Mouse (Mus musculus): ENCODE measurements around the gene Sox6. TPM values are rescaled to one million over a fixed set of nuclear protein-coding genes. Genes with fewer than 3 reads are reported as not detected.

Sox6 gene
- total RNA-seq, 1 experiment from 2014 or later: not detected

- ATAC-seq (replicated peaks; ENCODE audit: insufficient number of reproducible peaks, low FRiP score, low TSS enrichment, poor library complexity, severe bottlenecking): no peak
Observed at GRCm38 (mm10) chr7:115845791-115846366, 192.7 kb downstream of the Sox6 start.

DNA sequence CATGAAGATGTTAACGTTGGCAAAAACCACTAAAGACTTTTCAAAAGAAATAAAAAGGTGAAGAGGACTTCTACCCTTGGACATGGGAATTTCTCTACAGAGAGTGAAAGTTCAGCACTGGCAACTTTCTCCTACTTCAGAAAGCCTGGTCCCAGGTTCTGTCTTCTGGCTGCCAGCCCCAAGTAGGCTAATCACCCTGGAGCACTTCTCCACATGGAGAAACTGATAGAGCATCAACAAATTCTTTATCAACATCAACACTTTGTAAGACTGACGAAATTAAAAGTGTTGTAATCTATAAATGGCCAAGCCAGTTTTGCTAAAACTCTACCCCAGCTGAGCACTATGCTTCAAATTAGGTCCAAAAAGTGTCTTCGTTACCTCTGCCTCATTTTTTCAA lies 193.7 kb downstream of the Sox6 start:
- ATAC-seq (replicated peaks; ENCODE audit: insufficient number of reproducible peaks, low FRiP score, low TSS enrichment, poor library complexity, severe bottlenecking): no peak

GRCm38 (mm10) chr7:115844431-115844830 lies 194.2 kb downstream of the Sox6 start:
- no peak for ATAC-seq (replicated peaks; ENCODE audit: insufficient number of reproducible peaks, low FRiP score, low TSS enrichment, poor library complexity, severe bottlenecking)

DNA sequence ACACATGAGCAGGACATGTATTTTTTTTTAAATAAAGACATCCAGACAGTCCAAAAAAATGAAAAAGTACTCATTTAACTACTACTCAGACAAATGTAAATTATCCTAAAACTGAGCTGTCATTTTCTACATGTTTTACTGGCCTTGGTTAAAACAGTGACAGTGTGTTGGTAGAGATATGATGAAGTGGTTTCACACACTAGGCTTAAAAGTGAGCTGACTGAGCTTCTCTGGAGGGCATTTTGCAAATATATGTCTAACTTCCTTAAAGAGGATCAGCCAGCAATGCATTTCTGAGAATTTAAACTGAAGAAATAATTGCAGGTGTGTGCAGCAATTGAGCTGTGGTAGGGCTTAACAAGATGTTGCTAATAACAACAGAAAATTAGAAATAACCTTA lies 196.3 kb downstream of the Sox6 start:
- ATAC-seq (replicated peaks; ENCODE audit: insufficient number of reproducible peaks, low FRiP score, low TSS enrichment, poor library complexity, severe bottlenecking): no peak

GRCm38 (mm10) chr7:115840613-115841012 lies 198.0 kb downstream of the Sox6 start:
- ATAC-seq (replicated peaks; ENCODE audit: insufficient number of reproducible peaks, low FRiP score, low TSS enrichment, poor library complexity, severe bottlenecking): no peak

GRCm38 (mm10) chr7:115835005-115835404 lies 203.6 kb downstream of the Sox6 start:
- no peak for ATAC-seq (replicated peaks; ENCODE audit: insufficient number of reproducible peaks, low FRiP score, low TSS enrichment, poor library complexity, severe bottlenecking)

DNA sequence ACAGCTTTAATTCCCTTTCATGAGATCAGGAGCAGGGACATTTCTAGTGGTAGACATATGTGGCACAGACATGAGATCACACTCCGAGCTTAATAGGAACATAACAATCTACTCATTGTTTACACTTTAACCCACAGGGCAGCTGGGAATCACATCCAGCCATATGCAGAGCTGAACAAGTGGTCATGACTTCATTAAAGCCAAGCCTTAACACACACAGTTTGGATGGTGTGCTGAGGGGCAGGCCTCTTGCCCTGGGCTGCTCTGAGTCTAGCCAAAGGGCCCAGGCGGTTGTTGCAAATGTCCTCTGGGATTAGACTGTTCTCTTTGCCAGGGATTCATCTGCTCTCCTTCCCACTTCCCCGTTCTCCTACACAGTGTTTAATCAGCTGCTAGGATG lies 204.9 kb downstream of the Sox6 start:
- ATAC-seq (replicated peaks; ENCODE audit: insufficient number of reproducible peaks, low FRiP score, low TSS enrichment, poor library complexity, severe bottlenecking): no peak

DNA sequence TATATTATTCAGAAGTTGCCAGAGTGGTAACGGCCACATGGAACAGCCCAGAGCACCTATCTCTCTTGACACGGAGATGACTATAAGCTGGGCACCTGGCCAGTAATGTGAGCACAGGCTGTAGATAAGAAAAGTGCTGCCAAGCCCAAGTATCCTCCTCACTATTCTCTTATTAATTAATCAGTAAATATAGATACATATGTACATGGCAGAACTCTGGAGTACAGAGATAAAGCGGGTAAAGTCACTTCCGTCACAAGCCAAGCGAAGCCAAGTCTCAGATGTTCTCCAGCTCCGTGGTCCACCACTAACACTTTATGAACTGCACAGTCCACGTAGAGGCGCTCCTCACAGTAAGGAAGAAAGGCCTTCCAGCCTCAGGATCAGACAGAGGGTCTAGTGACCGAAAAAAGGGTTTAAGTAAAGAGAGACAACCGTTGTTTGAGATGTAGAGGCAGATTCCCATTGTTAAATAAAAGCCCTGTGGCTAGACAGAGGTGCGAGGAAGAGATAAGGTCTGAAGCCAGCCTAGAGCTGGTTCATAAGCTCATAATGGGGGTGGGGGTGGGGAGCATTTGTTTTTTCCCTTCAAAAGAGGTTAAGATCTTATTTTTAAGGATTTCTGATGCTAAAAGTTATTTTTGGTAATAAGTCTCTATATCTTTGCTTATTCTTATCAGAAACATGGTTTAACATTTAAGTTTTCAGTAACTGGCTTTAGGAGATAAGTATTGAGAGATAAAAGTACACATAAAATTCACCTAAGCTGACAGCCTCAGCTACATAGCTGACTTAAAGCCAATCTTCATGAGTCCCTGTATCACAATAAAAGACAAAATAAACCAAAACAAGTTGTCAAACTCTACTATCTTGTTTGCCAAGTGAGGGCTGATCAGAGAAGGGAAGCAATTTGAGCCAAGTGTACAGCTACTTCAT lies 207.4 kb downstream of the Sox6 start:
- ATAC-seq (replicated peaks; ENCODE audit: insufficient number of reproducible peaks, low FRiP score, low TSS enrichment, poor library complexity, severe bottlenecking): no peak

DNA sequence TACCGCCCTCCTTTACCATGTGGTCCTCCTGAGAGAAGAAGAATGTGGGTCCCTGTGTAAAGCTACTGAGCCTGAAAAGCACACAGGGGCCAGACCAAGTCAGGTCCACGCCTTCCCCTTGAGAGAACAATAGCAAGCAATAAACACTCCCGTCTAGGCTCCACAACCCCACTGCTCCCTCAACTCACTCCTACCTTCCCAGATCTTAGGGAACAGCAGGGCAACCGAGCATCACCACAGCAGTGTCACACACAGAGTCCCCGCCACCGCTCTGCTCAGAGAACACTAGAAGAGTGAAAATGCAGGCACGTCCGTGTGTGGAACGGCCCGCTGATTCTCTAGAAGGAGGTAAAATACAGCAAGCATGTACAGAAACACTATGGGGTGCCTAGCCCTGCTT lies 208.2 kb downstream of the Sox6 start:
- no peak for ATAC-seq (replicated peaks; ENCODE audit: insufficient number of reproducible peaks, low FRiP score, low TSS enrichment, poor library complexity, severe bottlenecking)

- no peak for ATAC-seq (replicated peaks; ENCODE audit: insufficient number of reproducible peaks, low FRiP score, low TSS enrichment, poor library complexity, severe bottlenecking)
Observed at GRCm38 (mm10) chr7:115829756-115830155, 208.8 kb downstream of the Sox6 start.

DNA sequence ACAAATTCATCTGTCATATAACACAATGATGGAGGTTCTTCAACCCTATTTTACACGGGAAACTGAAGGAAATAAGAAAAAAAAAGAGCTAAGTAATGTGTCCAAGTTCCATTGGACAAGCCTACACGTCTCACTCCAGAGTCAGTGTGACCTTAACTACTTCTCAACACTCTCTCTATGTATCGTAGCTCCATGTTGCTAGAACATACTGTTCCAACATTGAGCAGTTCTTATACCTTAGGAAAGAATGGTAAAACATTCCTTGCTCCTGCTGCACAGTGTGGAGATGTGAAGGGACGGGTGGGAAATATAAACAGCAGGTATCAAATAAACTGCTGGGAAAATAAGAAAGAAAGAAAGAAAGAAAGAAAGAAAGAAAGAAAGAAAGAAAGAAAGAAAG lies 209.3 kb downstream of the Sox6 start:
- ATAC-seq (replicated peaks; ENCODE audit: insufficient number of reproducible peaks, low FRiP score, low TSS enrichment, poor library complexity, severe bottlenecking): no peak

DNA sequence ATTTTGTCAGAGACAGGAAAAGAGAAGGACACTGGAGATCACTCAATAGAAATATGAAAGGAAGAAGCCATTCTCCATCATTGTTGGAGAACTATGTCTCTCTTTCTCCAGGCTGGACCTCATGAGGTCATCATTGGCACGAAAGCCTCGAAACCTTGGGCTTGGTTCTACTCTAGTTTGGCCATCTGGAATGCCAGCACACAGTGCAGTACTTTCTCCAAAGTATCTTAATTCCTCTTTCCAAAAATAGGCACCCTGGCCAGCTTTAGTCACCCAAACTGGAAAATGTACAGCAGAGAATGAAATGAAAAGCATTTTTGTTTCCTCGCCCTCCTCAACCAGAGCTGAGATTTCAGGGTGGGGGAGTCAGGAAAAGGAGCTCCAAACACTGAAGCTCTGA lies 213.3 kb downstream of the Sox6 start:
- no peak for ATAC-seq (replicated peaks; ENCODE audit: insufficient number of reproducible peaks, low FRiP score, low TSS enrichment, poor library complexity, severe bottlenecking)

- ATAC-seq (replicated peaks; ENCODE audit: insufficient number of reproducible peaks, low FRiP score, low TSS enrichment, poor library complexity, severe bottlenecking): no peak
Observed at GRCm38 (mm10) chr7:115824621-115825256, 213.9 kb downstream of the Sox6 start.

DNA sequence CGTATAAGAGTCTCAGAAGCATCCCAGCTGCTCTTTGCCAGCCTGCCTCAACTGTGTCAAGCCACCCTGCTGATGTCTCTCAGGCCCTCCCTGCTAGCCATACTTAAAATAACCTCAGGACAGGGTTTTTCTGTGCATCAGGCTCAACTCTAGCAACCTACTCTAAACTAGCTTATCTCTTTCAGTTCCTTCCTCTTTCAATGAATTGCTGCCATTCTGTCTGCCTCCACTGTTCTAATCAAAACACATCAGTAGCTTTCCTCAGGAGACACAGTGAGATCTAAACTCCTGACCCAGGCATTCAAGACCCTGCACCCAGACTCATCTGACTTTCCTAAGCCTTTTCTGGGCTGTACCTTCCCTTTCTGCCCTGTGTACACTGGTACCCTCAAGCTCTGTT lies 219.5 kb downstream of the Sox6 start:
- no peak for ATAC-seq (replicated peaks; ENCODE audit: insufficient number of reproducible peaks, low FRiP score, low TSS enrichment, poor library complexity, severe bottlenecking)

- no peak for ATAC-seq (replicated peaks; ENCODE audit: insufficient number of reproducible peaks, low FRiP score, low TSS enrichment, poor library complexity, severe bottlenecking)
Observed at GRCm38 (mm10) chr7:115803256-115803655, 235.3 kb downstream of the Sox6 start.

GRCm38 (mm10) chr7:115794139-115794858 lies 244.3 kb downstream of the Sox6 start:
- ATAC-seq (replicated peaks; ENCODE audit: insufficient number of reproducible peaks, low FRiP score, low TSS enrichment, poor library complexity, severe bottlenecking): no peak

- ATAC-seq (replicated peaks; ENCODE audit: insufficient number of reproducible peaks, low FRiP score, low TSS enrichment, poor library complexity, severe bottlenecking): no peak
Observed at GRCm38 (mm10) chr7:115792841-115793240, 245.8 kb downstream of the Sox6 start.

- ATAC-seq (replicated peaks; ENCODE audit: insufficient number of reproducible peaks, low FRiP score, low TSS enrichment, poor library complexity, severe bottlenecking): no peak
Observed at GRCm38 (mm10) chr7:115789116-115789823, 249.3 kb downstream of the Sox6 start.

Data from monocyte, adult 5-6 weeks (primary cell).